Mouse (Mus musculus) T-helper 2 cell (primary cell): ENCODE data around the gene Cd180.

Experiments
- in situ Hi-C: fragments of 300-600 bp; cut with MboI, MseI; formaldehyde crosslinking; loops from one replicate; pipeline ENCODE4 v1.15.1; 2025; ENCODE audit warnings: high pct_unique_total_duplicates

The Cd180 gene

DNA sequence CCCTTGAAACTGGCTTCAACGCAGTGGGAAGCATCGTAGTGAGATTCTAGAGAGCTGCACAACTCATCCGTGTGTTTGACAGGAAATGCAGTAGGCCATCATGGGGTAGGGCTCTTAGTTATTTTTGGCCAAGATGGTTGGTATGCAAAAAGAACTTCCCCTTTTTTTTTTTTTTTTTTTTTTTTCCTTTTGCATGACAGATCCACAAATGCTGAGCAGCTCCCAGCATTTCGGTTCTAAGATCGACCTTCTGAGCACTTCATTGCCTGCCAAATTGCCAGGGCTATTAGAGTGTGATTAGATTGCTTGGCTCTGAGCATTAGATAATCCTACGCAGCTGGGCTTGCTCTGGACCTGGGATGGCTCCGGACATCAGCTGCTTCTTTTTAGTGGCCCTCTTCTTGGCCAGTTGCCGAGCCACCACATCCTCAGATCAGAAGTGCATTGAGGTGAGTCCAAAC, at the start of gene Cd180:
Gene Cd180, plus strand, starts transcription at position 218 of the 461 bp plus-strand sequence.
- in situ Hi-C loops: no loop called here

DNA sequence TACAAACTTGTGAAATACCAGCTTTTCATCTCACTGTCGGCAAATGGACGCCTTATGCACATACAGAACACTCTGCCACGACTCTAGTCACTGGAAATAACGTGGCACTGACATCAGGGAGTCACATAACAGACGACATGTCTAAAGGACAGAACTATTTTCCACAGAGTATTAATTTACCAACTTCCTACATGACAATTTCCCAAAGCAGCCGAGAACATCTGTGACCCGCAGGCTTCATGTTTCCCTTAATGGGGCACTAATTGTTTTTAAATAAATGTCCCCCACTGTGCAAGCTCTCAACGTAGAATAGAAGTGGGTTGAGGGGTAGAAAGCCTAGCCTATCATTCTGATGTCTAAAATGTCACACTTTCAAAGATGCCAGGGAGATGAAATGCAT, 49.0 kb upstream of the Cd180 start:
- in situ Hi-C loops: loop anchor here (10.0 to 25.0 kb wide), 2 partner anchors 307 to 910 kb away; no protein-coding TSS in a partner anchor

DNA sequence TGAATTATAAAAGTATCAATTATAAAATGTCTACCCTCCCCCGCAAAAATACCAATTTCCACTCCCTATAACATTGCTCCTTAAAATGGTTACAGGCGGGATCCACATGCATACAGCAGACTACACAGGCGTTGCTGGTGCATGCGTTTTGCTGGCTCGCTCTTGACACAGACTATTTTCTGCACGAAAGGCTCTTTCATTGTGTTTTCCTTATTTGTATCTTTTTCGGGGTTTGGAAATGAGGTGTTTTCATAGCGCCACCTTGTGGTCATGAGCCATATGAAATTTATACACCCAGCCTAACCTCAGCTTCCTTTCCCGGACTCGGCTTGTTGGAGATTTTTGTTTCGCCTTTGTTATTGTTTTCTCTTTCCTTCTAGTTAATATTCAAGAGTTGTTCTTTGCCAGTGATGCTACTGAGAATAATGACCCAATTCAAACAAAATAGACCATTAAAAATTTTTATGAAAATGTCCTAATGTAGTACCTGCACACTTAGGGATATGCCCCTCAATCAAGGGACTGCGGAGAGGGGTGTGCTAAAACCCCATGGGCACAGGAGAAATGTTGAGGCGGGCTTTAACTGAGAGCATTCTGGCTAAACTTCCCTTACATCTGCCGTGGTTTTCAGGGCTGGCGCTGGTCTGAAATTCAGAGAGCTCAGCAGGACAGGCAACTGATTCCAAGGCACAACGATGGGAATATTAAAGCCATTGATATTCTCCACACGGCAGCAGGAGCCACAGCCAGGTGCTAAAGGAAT, 48.4 kb upstream of the Cd180 start:
- in situ Hi-C loops: loop anchor here (5.0 to 25.0 kb wide), 3 partner anchors 68 to 910 kb away; no protein-coding TSS in a partner anchor

DNA sequence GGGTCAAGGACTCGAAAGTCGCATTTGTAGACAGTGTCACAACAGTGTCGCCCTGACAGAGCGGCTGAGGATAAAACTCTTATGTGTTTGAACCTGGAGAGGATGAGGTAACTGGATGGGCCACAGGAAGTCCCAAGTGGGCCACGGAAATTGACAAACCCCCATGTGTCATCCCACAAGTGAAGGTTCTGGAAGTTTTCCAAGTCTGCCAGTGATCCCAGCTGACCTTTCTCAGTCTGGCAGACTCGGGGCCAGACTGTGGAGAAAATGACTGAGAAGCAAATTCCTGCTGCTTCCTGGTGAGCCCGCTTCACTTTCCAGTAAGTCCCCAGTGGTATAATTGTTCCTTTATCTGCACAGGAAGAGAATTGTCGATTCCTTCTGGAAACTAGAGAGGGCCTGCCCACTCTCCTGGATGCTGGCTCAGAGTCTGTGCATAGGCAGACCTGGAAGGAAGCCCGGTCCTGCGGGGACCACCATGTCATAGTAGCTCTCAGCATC, 47.0 kb upstream of the Cd180 start:
- in situ Hi-C loops: loop anchor here (5.0 to 25.0 kb wide), 3 partner anchors 69 to 912 kb away; no protein-coding TSS in a partner anchor

DNA sequence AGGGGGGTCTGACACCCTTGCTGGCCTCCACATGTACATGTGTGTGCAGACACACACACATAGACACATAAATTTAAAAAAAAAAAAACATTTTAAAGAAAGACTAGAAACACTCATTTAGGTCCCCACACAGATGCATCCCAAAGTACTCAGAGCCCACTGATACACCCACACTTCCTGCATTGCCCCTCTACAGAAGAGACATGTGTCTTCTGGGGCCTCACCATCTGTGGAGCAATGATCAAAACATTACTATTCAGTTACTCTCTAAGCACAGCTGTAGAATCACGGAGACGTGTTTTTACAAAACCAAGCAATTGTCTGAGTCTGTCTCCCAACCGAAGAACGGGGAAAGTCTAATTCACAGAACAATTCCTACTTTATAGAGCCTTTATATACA, 45.8 kb upstream of the Cd180 start:
- in situ Hi-C loops: loop anchor here (5.0 to 25.0 kb wide), 3 partner anchors 70 to 913 kb away; no protein-coding TSS in a partner anchor

DNA sequence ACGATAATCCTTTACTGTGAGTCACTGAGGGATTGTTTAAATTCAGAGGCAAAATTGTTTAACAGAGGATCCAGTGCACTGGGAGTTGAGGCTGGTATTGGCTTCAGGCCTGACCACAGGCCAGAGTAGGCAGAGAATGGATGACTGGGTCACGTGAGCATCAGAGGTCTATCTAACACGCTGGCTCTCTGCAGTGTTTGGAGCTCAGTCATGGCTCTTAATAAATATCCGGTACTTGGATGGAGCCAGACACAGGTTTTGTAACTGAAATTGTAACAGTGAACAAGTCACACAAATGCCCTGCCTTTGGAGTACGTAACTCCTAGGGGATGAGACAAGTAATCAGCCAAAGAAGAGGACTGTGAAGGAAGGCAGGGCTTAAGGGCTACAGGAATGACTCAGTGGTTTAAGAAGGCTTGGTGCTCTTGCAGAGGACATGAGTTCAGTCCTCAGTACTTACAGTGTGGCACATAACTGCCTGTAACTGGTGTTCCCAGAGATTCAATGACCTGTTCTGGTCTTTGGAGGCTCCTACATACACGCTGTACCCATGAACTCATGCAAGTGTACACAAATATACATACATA, 41.0 kb upstream of the Cd180 start:
- in situ Hi-C loops: loop anchor here (10.0 to 25.0 kb wide), 2 partner anchors 208 to 1765 kb away; no protein-coding TSS in a partner anchor

DNA sequence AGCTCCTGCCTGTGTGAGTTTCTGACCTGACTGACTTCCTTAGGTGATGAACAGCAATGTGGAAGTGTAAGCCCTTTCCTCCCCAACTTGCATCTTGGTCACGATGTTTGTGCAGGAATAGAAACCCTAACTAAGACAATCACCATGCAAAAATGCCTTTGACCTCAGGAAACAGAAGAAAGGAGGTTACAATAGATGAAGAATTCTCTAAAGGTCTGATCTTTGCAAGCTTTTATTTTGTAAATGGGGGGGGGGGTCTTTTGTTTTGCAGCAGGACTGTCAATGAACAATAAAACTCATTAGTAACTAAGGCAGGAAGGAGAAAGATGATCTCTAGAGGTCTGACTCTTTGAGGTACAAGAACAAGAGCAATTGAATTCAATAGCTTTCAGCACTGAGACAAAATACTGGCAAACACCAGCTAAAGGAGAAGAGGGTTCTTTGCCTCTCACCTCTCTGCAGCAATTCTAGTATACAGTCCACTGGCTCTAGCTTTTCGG, 38.2 kb upstream of the Cd180 start:
- in situ Hi-C loops: loop anchor here (10.0 to 25.0 kb wide), 2 partner anchors 210 to 1768 kb away; no protein-coding TSS in a partner anchor

DNA sequence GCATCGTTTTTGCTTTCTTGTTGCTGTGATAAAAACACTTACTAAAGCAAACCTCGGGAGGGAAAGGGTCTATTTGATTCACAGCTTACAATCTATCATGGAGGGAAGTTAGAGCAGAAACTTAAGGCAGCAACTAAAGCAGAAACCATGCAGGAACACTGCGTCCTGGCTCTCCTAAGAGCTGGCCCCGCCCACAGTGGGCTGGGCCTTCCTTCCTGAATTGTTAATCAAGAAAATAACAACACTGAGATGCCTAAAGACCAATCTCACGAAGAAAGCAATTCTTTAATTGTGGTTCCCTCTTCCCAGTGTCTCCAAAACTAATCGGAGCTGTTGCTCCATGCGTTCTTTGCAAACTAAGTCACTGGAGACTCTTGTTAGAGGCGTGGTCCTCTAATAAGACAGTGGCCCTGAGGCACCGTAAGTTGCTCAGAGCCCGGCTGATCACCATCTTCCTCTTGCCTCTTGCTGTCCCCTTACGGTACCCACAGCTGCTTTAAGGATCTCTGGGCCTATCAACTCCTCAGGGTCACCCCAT, 37.1 kb upstream of the Cd180 start:
- in situ Hi-C loops: loop anchor here (10.0 to 25.0 kb wide), 2 partner anchors 211 to 1769 kb away; no protein-coding TSS in a partner anchor

DNA sequence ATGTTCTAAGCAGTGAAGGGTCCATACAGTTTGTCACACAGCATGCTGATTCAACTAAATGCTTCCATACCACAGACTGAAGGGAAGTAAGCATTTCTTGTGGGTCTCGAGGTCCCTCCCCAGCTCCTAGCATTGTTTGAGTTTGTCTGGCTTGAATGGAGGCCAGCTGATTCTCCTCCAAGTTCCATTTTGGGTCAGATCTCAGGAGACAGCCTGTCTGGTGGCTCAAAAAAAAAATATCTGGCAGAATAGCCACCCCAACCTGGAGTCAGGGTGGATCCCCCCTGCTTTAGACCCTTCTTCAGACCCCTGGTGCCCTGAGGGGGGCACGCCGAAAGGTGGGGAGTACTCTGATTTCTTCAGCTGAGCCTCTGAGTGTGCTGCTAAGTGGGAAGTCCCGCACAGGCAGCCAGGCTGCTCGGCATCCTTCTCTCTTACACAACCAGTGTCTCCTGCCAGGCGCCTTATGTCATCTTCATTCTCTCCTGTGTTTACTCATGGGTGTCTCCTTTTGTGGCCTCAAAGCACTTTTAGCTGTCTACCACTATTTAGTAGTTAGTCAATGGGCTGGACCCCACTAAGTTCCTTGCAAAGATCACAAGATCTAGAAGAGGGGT, 35.0 kb upstream of the Cd180 start:
- in situ Hi-C loops: loop anchor here (10.0 to 25.0 kb wide), 2 partner anchors 214 to 1771 kb away; no protein-coding TSS in a partner anchor

DNA sequence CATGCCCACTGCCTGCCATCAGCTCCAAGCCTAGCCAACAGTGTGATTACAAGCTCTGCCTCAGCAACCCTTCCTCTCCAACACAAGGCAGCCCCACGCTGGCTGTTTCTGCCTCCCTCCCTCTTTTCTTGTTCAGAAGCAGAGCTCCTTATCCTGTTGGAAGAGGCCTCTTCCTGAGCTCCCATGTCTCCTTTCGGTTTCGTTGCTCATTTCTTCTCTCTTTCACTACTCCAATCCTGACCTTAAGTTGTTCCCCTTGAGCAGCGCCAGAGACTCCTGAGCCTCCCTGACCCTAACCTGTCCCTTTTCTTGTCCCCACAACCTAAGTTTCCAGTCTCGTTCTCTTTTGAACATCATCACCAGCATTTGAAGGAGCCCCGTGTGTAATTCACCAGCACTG, 29.3 kb upstream of the Cd180 start:
- in situ Hi-C loops: loop anchor here (25.0 kb wide), 1 partner anchor 1777 kb away; no protein-coding TSS in a partner anchor

DNA sequence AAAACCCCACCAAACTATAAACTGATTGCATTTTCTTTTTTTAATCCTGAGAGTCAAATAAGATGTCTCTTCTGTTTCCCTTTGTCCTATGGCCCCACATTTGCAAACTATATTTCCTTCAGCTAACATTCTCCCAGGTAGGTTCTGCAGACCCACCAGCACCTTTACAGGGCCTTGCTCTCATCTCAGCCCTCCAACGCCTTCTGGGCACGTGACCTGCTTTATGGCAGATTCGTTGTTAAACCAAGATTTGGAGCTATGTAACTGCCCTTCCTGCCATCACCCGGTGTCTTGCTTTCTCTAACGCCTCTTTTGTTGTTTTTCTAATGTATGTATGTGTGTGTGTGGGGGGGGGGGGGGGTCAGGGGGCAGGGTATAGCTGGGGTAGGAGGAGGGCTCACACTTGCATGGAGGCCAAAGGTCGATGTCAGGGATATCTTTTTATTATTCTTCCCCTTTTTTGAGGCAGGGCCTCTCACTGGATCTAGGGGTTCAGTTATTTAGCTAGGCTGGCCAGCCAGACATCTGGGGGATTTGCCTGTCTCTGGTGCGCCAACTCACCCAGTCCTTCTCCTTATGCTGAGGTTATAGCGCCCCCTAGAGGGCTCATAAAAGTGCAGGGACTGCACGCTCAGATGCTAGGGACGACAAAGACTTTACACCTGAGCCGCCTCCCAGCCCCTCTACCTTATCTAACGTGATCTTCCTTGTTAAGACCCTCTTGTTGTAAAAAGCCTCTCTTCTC, 28.3 kb upstream of the Cd180 start:
- in situ Hi-C loops: loop anchor here (25.0 kb wide), 1 partner anchor 1778 kb away; no protein-coding TSS in a partner anchor

DNA sequence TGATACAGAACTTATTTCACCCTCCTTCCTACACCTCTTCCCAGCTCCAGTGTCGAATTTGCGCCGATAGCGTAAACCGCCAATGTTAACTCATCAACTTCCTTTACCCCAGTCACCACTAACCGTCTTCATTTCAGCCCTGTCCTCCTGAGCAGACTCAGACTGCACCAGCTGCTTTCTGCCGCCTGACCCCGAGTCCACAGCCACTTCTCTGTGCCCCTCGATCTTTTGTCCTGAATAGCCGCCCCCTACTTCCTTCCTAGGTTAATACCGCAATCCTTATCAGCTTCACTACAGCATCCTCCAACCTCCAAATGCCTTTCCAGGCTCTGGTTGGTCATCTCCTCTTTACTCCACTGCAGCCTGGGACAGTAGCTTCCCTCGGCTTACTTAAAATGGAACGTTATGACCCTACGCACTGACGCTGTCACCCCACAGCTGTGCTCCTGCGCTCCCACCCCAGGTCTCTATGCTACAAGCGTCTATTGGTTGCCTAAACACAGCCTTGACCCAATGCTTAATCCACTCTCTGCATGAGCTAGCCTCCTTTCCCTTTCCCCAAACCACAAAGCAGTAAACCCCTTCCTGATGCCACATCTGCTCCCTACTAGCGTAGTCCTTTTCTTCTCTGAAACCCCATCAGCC, 27.6 kb upstream of the Cd180 start:
- in situ Hi-C loops: loop anchor here (25.0 kb wide), 1 partner anchor 1778 kb away; no protein-coding TSS in a partner anchor

DNA sequence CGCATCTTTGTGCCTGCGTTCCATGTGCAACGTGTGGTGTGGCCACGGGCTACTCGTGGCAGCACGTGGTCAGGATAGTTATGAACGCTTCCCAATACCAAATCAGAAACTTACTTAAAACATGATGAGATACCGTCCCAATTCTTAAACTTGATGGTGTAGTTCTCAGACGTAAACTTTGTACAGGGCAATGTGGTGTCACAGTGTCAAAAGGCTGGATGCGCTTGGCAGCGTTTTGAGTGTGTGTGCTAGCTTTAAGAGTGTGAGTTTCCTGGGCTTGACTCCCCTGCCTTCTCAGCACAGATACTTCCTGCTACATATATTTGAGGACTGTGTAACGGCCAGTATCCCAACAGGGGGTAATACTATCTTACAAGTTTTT, 27.1 kb upstream of the Cd180 start:
- in situ Hi-C loops: loop anchor here (25.0 kb wide), 1 partner anchor 1779 kb away; no protein-coding TSS in a partner anchor

DNA sequence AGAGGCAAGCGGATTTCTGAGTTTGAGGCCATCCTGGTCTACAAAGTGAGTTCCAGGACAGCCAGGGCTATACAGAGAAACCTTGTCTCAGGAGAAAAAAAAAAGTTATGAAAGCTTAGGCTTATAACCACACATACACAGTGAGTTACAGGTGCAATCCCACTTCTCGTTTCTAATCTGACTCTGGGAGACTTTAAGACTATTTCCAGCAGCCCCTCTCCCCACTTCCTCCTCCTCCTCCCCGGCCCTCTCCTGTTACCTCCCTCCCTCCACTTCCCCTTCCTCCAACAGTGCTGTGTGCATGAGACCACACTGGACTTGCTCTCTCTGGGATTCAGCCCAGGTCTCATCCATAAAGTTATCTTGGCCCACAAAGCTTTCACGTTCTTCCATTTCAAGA, 26.6 kb upstream of the Cd180 start:
- in situ Hi-C loops: loop anchor here (25.0 kb wide), 1 partner anchor 1779 kb away; no protein-coding TSS in a partner anchor

DNA sequence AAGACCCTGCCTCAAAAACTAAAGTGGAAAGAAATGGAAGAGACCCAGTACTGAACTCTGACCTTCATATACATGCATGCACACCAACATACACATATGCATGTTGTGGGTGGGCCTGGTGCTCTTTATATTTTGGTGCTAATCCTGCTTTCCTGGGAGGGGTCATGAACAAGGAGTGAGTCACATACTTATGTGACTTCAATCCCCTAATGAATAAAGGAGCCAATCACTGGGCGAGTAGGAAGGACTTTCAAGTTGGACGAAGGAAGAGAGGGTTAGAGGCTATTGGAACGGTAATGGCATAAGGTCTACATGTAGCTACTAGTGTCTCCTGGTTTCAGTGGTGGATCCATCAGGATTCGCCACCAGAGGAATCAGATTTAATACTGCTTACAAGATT, 26.0 kb upstream of the Cd180 start:
- in situ Hi-C loops: loop anchor here (25.0 kb wide), 1 partner anchor 1780 kb away; no protein-coding TSS in a partner anchor

DNA sequence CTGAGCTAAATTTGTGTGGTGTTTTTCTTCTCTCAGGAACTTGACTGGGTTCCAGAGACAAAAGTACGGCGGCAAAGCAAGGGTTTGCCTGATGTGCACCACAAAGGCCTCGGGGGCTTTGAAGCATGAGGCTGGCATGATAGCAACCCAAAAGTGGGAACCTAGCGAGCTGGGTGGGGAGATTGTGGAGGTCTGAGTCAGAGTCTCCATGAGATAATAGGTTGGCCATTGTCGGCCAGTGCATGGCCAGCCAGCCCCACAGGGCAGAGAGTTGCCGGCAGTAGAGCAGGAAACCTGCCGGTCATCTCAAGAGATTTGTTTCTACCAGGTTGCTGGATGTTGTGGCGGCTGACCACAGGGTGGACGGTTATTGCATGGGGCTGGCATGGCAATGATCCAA, 25.5 kb upstream of the Cd180 start:
- in situ Hi-C loops: loop anchor here (25.0 kb wide), 1 partner anchor 1781 kb away; no protein-coding TSS in a partner anchor

DNA sequence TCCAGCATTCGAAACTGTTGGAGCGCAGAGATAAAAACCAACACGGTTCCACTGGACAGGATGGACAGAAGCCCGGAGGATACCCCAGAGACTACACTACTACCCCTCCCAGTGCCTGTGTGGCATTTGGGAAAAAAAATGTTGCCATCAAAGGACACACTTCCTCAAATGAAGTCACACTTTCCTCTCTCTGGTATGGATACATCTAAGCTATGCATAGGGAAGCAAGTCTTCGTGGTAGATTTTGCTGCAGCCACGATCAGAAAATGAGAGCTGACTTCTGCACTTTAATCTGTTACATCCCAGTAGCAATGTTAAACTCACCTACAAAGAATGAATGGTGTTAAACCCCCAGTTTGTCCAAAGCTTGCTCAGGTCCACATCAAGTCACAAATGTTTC, 24.4 kb upstream of the Cd180 start:
- in situ Hi-C loops: loop anchor here (25.0 kb wide), 1 partner anchor 1782 kb away; no protein-coding TSS in a partner anchor

DNA sequence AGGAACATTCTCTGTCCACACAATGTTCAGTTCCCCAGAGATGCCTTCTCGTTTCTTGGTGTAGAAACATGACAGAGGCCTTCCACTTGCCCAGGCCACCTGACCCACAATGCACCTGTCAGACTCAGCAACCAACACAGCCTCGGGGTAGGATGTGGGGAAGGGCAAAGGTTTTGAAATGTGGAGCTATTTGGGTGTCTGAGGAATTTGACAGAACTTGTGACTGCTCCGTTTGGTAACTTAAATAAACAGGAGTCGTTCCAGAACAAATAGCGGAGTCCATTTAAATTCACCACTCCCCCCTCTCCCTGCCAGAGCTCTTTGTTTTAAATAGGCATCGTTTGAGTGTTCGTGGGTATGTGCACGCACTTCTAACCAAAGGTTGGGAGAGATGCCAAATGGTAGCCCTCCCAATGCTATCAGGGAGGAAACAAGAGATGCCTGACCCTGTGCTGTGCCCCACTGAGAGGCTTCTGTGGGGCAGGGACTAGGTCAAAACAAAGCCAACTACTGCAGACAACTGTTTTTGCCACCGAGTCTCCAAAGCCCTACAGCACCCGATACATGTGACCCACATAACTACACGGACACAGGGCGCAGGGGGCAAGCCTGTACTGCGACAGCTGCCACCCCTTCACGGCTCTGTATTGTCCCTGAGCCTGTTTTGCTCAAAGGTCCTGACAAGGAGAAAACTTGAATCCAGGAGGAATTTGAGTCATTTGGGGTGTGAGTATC, 23.7 kb upstream of the Cd180 start:
- in situ Hi-C loops: loop anchor here (5.0 to 25.0 kb wide), 2 partner anchors 433 to 1782 kb away; no protein-coding TSS in a partner anchor

DNA sequence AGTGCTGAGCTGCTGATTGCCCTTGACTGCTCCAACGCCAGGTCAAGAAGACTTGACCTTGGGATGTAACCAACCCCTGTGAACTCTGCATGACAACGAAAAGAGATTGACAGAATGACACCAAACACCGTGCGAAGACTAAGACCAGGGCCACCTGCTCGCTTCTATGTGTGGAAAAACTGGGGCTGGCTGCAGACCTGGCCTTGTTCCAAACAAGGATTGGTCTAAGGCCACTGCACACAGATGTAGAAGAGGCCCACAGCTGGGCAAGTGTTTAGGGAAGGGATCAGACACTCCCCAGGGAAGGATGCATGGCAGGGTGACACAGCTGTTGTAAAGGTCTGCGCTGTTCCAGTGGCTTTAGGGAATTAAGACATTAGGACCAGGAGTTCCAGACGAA, 22.9 kb upstream of the Cd180 start:
- in situ Hi-C loops: loop anchor here (5.0 to 25.0 kb wide), 2 partner anchors 432 to 1783 kb away; no protein-coding TSS in a partner anchor
